Mouse (Mus musculus) liver, embryonic 14.5 days (tissue): Measurements from ENCODE around the gene Ric8b.

Source experiments
- CTCF ChIP-seq: IDR thresholded peaks from 2 replicates; pipeline ENCODE4 v1.5.1; 2016; ENCODE audit warnings: antibody characterized with exemption, low read depth, control low read depth
- EP300 ChIP-seq: IDR thresholded peaks from 2 replicates; pipeline ENCODE4 v1.6.1; 2016; ENCODE audit warnings: antibody characterized with exemption, low read depth

DNA sequence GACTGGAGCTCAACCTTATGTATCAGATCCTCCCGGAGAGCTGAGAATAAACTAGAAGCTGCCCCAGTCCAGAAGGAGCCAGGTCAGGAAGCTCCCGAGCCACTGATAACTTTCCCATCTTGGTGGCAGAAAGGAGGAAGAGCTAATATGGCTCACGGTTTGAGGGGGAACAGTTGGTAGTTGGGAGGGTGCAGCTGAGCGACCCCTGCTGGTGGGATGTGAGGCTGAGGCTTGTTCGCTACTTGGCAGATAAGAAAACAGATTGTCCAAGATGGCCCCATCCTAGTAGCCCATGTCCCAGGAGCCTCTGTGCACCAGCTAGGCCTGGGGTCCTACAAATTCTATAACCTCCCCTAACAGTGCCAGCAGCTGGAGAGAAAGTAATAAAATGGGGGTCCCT is 121.4 kb downstream of the Ric8b start:
- TF ChIP-seq CTCF (peak; percentile 44), EP300 (no peak)
